In the genomic region with DNA sequence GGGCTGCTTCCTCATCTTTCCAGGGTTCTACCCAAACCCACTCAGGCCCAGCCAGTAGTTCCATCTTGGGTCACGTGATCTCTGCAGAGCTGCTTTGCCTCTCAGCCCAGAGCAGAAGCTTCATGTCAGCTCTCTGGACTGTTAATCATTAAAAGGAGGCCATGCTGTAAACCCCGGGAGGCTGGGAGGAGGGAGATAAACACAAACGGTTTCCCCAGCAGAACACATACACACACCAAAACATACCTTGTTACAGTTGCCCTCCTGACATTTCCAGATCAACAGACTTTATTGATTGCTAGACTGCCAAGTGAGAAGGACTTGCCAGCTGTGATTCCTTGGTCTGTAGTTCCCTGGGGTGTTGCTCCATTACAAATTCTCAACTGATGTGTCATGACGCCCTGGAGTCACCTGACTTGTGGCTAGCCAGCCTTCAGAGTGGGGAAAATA, we compare ENCODE assay signal across 13 mouse cellular contexts. TPM values are rescaled to one million over a fixed set of nuclear protein-coding genes. Genes with fewer than 3 reads are reported as not detected.
A peak's percentile ranks its signal among the peaks of the same experiment; 100 is the strongest.
DNase-seq lines count a peak whose midpoint lies in the region; ATAC-seq and TF ChIP-seq lines count a peak whose summit lies in the region.
"Had no signal": no experiment of that assay in that cellular context is flagged by ENCODE, and none has a peak within 500 bp of the region (broad histone marks: within the 10 kb centered on the region; RNA-seq: fewer than 3 reads in every experiment).

No protein-coding gene starts in this region.

- no peak overlapping the region for H3K4me2 ChIP-seq in embryonic facial prominence, embryonic 14.5 days (ENCODE audit: low read depth, low read length)
- no peak overlapping the region for H3K4me2 ChIP-seq in kidney, embryonic 16.5 days (replicated peaks; ENCODE audit: low read depth, low read length)
- no peak overlapping the region for H3K4me2 ChIP-seq in midbrain, embryonic 11.5 days
- H3K4me2 ChIP-seq: embryonic facial prominence, embryonic 12.5 days; heart, embryonic 15.5 days; neural tube, embryonic 12.5 days had no signal

- no peaks in the 10 kb centered on the region for H3K9me3 ChIP-seq in embryonic facial prominence, embryonic 14.5 days (ENCODE audit: control insufficient read depth, low read length)
- H3K9me3 ChIP-seq in embryonic facial prominence, embryonic 10.5 days: no peaks in the 10 kb centered on the region
- no peaks in the 10 kb centered on the region for H3K9me3 ChIP-seq in kidney, embryonic 16.5 days (ENCODE audit: low read length)
- no peaks in the 10 kb centered on the region for H3K9me3 ChIP-seq in midbrain, embryonic 11.5 days (ENCODE audit: control insufficient read depth, low read length)
- H3K9me3 ChIP-seq: embryonic facial prominence, embryonic 12.5 days; heart, embryonic 15.5 days; neural tube, embryonic 12.5 days had no signal

- peaks cover 16% of the 10 kb centered on the region for H3K27me3 ChIP-seq in embryonic facial prominence, embryonic 14.5 days (replicated peaks; ENCODE audit: control insufficient read depth, insufficient read depth, low read length)
- H3K27me3 ChIP-seq in embryonic facial prominence, embryonic 10.5 days (replicated peaks; ENCODE audit: low read depth, poor library complexity, severe bottlenecking): peaks cover 49% of the 10 kb centered on the region
- H3K27me3 ChIP-seq in Patski: no peaks in the 10 kb centered on the region
- H3K27me3 ChIP-seq in kidney, embryonic 16.5 days (ENCODE audit: insufficient read depth, low read length): peaks cover 6% of the 10 kb centered on the region
- H3K27me3 ChIP-seq in midbrain, embryonic 11.5 days (ENCODE audit: control insufficient read depth, insufficient read depth, low read length): peaks cover 6% of the 10 kb centered on the region; the same call in 1 of the 2 replicates

- H3K9ac ChIP-seq in embryonic facial prominence, embryonic 14.5 days (ENCODE audit: low read depth, low read length): no peak overlapping the region
- no peak overlapping the region for H3K9ac ChIP-seq in kidney, embryonic 16.5 days (replicated peaks; ENCODE audit: low read length)
- no peak overlapping the region for H3K9ac ChIP-seq in midbrain, embryonic 11.5 days (ENCODE audit: low read length)
- H3K9ac ChIP-seq: embryonic facial prominence, embryonic 12.5 days; heart, embryonic 15.5 days; neural tube, embryonic 12.5 days had no signal

- no peaks in the 10 kb centered on the region for H3K4me1 ChIP-seq in embryonic facial prominence, embryonic 14.5 days (ENCODE audit: control insufficient read depth, insufficient read depth, low read length)
- H3K4me1 ChIP-seq in embryonic facial prominence, embryonic 10.5 days: peaks cover 18% of the 10 kb centered on the region
- 0 out of 2 replicates have a peak, but pooled peaks cover 6% of the 10 kb centered on the region for H3K4me1 ChIP-seq in kidney, embryonic 16.5 days (ENCODE audit: insufficient read depth, low read length)
- 0 out of 2 replicates have a peak, but pooled peaks cover 3% of the 10 kb centered on the region for H3K4me1 ChIP-seq in midbrain, embryonic 11.5 days (ENCODE audit: control insufficient read depth, insufficient read depth, low read length)

- H3K4me3 ChIP-seq in embryonic facial prominence, embryonic 14.5 days (ENCODE audit: low read depth, low read length): no peak overlapping the region
- H3K4me3 ChIP-seq in embryonic facial prominence, embryonic 10.5 days: no peak overlapping the region
- H3K4me3 ChIP-seq in kidney, embryonic 16.5 days (ENCODE audit: low read length): no peak overlapping the region
- no peak overlapping the region for H3K4me3 ChIP-seq in midbrain, embryonic 11.5 days (ENCODE audit: low read depth, low read length)
- H3K4me3 ChIP-seq: embryonic facial prominence, embryonic 12.5 days; heart, embryonic 15.5 days; neural tube, embryonic 12.5 days had no signal

- POLR2A ChIA-PET in Patski (lab: Charles Lee): no interaction called here

- DNase-seq in embryonic facial prominence, embryonic 14.5 days (ENCODE audit: low spot score): peak; percentile 12
- DNase-seq in embryonic facial prominence, embryonic 10.5 days (ENCODE audit: low spot score): no peak
- DNase-seq in Patski (ENCODE audit: low read depth, low spot score): peak; percentile 92
- peak; percentile 43 for DNase-seq in mesoderm, embryonic 11.5 days (ENCODE audit: low read depth, low spot score)
- no peak for DNase-seq in cerebellum, postnatal 4 days (ENCODE audit: low spot score in 2 of 2)
- DNase-seq in midbrain, embryonic 11.5 days (ENCODE audit: low spot score, missing footprints): no peak
- DNase-seq in spleen, postnatal 10 days (ENCODE audit: low spot score in 2 of 2): no peak
- DNase-seq: left cerebral cortex, postnatal 4 days had no signal

- 17% methylated on average over 4 of the region's 4 CpGs for WGBS in embryonic facial prominence, embryonic 14.5 days
- 58% methylated on average over 4 of the region's 4 CpGs for WGBS in embryonic facial prominence, embryonic 10.5 days
- WGBS in kidney, embryonic 16.5 days: 4% methylated on average over 4 of the region's 4 CpGs
- 54% methylated on average over 4 of the region's 4 CpGs for WGBS in midbrain, embryonic 11.5 days

- H3K27ac ChIP-seq in embryonic facial prominence, embryonic 14.5 days (replicated peaks; ENCODE audit: low read depth, low read length): no peak overlapping the region
- no peak overlapping the region for H3K27ac ChIP-seq in embryonic facial prominence, embryonic 10.5 days (replicated peaks)
- H3K27ac ChIP-seq in kidney, embryonic 16.5 days (ENCODE audit: low read length): peak overlapping the region; percentile 52
- no peak overlapping the region for H3K27ac ChIP-seq in midbrain, embryonic 11.5 days (ENCODE audit: low read depth, low read length)
- H3K27ac ChIP-seq: embryonic facial prominence, embryonic 12.5 days; heart, embryonic 15.5 days; neural tube, embryonic 12.5 days had no signal

- ATAC-seq in embryonic facial prominence, embryonic 14.5 days (ENCODE audit: low read depth): no peak
- ATAC-seq in Patski: peak; percentile 77
- ATAC-seq in kidney, embryonic 16.5 days (ENCODE audit: low FRiP score, low TSS enrichment): peak; percentile 88
- no peak for ATAC-seq in midbrain, embryonic 11.5 days (ENCODE audit: low FRiP score)
- ATAC-seq: inflammation-experienced regulatory T-cells, adult 6 months had no signal

- H3K36me3 ChIP-seq in embryonic facial prominence, embryonic 14.5 days (ENCODE audit: control insufficient read depth, insufficient read depth, low read length): no peaks in the 10 kb centered on the region
- no peaks in the 10 kb centered on the region for H3K36me3 ChIP-seq in embryonic facial prominence, embryonic 10.5 days (replicated peaks)
- no peaks in the 10 kb centered on the region for H3K36me3 ChIP-seq in kidney, embryonic 16.5 days (ENCODE audit: insufficient read depth, low read length)
- H3K36me3 ChIP-seq in midbrain, embryonic 11.5 days (ENCODE audit: control insufficient read depth, insufficient read depth, low read length): no peaks in the 10 kb centered on the region
- H3K36me3 ChIP-seq: embryonic facial prominence, embryonic 12.5 days; heart, embryonic 15.5 days; neural tube, embryonic 12.5 days had no signal

- CTCF ChIA-PET in Patski (lab: Charles Lee): interaction anchor here (0.6 to 0.9 kb wide), 2 partner anchors 48 to 314 kb away, joined by 3 read pairs; no protein-coding TSS in a partner anchor

- no peak for TF ChIP-seq CTCF in Patski (IDR thresholded peaks at IDR 0.05)

- in situ Hi-C loops in Patski (cut with MboI; ENCODE audit: low pct_unique_long_range_greater_than_20kb): loop anchor here (5.0 kb wide), 1 partner anchor 97 kb away; no protein-coding TSS in a partner anchor

RNA-seq across cellular contexts. Expression of a gene that starts 7.2 kb away (rescaled TPM):
- 0.30 and 0.96 TPM in 2 replicates for polyA plus RNA-seq in embryonic facial prominence, embryonic 14.5 days (2014; fragmentation: Nextera tagmentation; extraction: Ambion mirVana)
- polyA plus RNA-seq in embryonic facial prominence, embryonic 10.5 days (2016; fragmentation: Nextera tagmentation; extraction: Ambion mirVana): not detected in 2 replicates
- 0.13 TPM for polyA plus RNA-seq in Patski (2021)
- not detected in 2 replicates for polyA plus RNA-seq in kidney, embryonic 16.5 days (2015; fragmentation: Nextera tagmentation; extraction: Ambion mirVana)
- polyA plus RNA-seq in midbrain, embryonic 11.5 days (2014; fragmentation: Nextera tagmentation; extraction: Ambion mirVana): not detected in 2 replicates
- polyA plus RNA-seq: inflammation-experienced regulatory T-cells, adult 6 months; neural tube, embryonic 12.5 days had no signal

RNA-seq across cellular contexts. Expression of a gene that starts 29.0 kb away (rescaled TPM):
- polyA plus RNA-seq in embryonic facial prominence, embryonic 14.5 days (2014; fragmentation: Nextera tagmentation; extraction: Ambion mirVana): 0.47 TPM in 1 of 2 replicates, not detected in the other
- polyA plus RNA-seq in embryonic facial prominence, embryonic 10.5 days (2016; fragmentation: Nextera tagmentation; extraction: Ambion mirVana): not detected in 2 replicates
- polyA plus RNA-seq in Patski (2021): not detected
- polyA plus RNA-seq in kidney, embryonic 16.5 days (2015; fragmentation: Nextera tagmentation; extraction: Ambion mirVana): not detected in 2 replicates
- polyA plus RNA-seq in midbrain, embryonic 11.5 days (2014; fragmentation: Nextera tagmentation; extraction: Ambion mirVana): not detected in 2 replicates
- polyA plus RNA-seq: embryonic facial prominence, embryonic 12.5 days; heart, embryonic 15.5 days; inflammation-experienced regulatory T-cells, adult 6 months; neural tube, embryonic 12.5 days had no signal

RNA-seq across cellular contexts. Expression of a gene that starts 53.4 kb away (rescaled TPM):
- not detected in 2 replicates for polyA plus RNA-seq in embryonic facial prominence, embryonic 14.5 days (2014; fragmentation: Nextera tagmentation; extraction: Ambion mirVana)
- polyA plus RNA-seq in embryonic facial prominence, embryonic 10.5 days (2016; fragmentation: Nextera tagmentation; extraction: Ambion mirVana): not detected in 2 replicates
- polyA plus RNA-seq in Patski (2021): 1.4 TPM
- not detected in 2 replicates for polyA plus RNA-seq in kidney, embryonic 16.5 days (2015; fragmentation: Nextera tagmentation; extraction: Ambion mirVana)
- not detected in 2 replicates for polyA plus RNA-seq in midbrain, embryonic 11.5 days (2014; fragmentation: Nextera tagmentation; extraction: Ambion mirVana)
- polyA plus RNA-seq: embryonic facial prominence, embryonic 12.5 days; heart, embryonic 15.5 days; inflammation-experienced regulatory T-cells, adult 6 months had no signal

Comparison
In these comparisons a context has a peak if more than half of its experiments do, and no peak if none do; other contexts are left out.
1. DNase-seq: peak in embryonic facial prominence, embryonic 14.5 days (single experiment), Patski (single experiment) and mesoderm, embryonic 11.5 days (single experiment); none in embryonic facial prominence, embryonic 10.5 days (single experiment), cerebellum, postnatal 4 days (0 of 2), midbrain, embryonic 11.5 days (single experiment) and spleen, postnatal 10 days (0 of 2).
2. ATAC-seq: peak in Patski (single experiment) and kidney, embryonic 16.5 days (single experiment); none in embryonic facial prominence, embryonic 14.5 days (single experiment) and midbrain, embryonic 11.5 days (single experiment).